Mouse (Mus musculus) embryo, embryonic 10 days (tissue): ENCODE data around the gene Wbp4.
"Not testable (repeated sequence)": the region's sequence is repeated elsewhere in the genome, so short reads cannot be mapped to it uniquely, and the experiment has no call there.

Source experiments
- DNase-seq: peaks from one replicate; pipeline ENCODE4 v3.0.0-alpha.2; 2015; ENCODE audit warnings: low spot score

The Wbp4 gene

GRCm38 (mm10) chr14:79451681-79452590 lies 29.4 kb downstream of the Wbp4 start, which contains the start of gene Kbtbd6:
Gene Kbtbd6 (plus strand): TSS chr14:79451835.
- peak; percentile 96 for DNase-seq

DNA sequence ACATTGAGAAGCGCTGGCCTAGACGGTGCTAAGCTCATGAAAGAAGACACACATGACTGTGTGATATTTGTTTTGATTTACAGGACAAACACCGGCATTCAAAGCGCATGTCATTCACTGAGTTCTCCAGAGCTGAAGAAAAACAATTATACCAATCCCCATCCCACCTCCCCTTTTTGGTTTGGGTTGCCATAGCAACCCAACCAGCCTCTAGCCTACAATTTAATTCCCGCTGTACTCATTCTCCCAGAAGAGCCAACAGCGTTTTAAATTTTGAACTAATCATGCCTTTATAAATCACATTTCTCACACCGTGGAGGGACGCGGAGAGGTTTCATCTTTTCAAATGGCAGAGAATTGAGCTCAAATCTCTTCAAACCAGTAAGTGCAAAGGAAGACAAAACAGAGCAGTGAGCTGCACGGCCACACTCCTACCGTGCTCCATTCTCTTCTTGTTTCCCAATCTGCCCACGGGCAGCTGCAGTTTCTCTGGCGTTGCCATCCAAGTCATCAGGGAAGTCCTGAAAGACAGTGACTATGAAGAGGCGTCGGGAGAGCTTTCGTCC lies 36.2 kb downstream of the Wbp4 start:
- DNase-seq: peak; percentile 7

- DNase-seq: no peak
Observed at GRCm38 (mm10) chr14:79444601-79445000, 36.7 kb downstream of the Wbp4 start.

DNA sequence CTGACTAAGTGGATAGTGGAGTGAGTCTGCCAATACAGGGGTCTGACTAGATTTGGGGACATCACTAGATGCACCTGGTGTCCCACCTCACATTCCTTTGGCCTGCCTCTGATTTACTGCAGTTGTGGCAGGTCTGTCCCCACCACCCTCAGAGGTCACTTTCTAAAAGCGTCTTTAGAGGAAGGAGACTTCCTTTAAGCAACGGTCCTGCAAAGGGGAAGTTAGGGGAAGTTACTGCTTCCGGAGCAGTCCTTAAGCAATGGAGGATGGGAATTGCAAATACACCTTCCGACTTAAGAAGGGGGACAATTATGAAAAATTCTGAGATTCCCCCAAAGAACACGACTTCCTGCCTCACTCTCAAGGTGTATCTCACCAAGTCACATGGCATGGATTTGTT lies 39.9 kb downstream of the Wbp4 start:
- DNase-seq: no peak

- DNase-seq: no peak
Observed at GRCm38 (mm10) chr14:79440655-79441054, 40.7 kb downstream of the Wbp4 start.

DNA sequence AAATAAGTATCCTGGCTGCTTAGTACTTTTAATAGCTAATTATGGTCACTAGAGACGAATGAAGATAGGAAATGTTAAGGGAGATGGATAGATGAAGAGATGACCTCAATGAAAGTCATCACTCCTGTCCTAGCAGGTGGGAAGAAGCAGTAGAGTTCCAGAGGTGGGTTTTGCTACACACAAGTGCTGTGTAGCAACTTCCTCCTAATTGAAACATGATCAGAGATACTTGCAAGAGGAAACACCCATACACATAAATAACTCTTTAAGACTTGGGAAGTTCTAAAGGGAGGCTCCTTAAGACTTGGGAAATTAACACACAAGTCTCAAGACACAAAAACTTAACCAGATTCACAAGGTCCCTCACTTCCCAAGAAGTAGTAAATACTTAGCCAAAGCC lies 47.3 kb downstream of the Wbp4 start:
- no peak for DNase-seq

- not testable (repeated sequence) for DNase-seq
Observed at GRCm38 (mm10) chr14:79426730-79427365, 54.5 kb downstream of the Wbp4 start.

DNA sequence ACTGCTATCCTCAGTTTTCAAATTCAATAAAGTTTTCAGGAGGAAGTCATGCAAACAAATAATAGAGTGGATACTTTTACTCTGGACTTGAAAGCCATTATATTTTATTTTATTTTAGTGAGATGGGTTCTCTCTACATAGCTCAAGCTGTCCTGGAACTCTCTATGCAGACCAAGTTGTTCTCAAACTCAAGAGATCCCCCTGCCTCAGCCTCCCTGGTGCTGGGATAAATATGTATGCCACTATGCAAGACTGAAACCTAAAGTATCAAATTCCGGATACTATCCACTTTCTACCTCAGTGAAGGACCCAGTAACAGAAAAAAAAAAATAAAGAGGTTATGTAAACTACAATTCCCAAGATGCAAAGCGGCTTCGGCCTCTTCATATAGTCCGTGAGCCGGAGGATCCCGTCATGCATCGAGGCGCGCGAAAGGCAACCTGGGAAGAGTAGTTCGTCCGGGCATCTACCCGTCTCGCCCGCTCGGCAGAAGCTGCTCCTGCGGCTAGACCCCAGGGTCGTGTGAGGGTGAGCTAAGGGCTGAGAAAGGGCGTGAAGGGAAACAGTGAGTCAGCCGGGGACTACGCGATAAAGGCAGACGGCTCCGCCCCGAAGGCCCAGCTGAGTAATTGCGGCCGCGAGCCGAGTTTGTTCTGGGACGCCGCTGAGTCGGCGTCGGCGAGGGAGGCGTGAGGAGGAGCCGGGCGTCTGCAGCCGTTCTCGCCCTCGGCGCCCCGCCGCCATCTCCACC lies 55.2 kb downstream of the Wbp4 start, which contains the start of gene Kbtbd7:
Gene Kbtbd7, plus strand, starts transcription at position 533 of the 751 bp plus-strand sequence.
- peak; percentile 98 for DNase-seq

GRCm38 (mm10) chr14:79420083-79420685 lies 61.1 kb downstream of the Wbp4 start:
- peak; percentile 54 for DNase-seq

DNA sequence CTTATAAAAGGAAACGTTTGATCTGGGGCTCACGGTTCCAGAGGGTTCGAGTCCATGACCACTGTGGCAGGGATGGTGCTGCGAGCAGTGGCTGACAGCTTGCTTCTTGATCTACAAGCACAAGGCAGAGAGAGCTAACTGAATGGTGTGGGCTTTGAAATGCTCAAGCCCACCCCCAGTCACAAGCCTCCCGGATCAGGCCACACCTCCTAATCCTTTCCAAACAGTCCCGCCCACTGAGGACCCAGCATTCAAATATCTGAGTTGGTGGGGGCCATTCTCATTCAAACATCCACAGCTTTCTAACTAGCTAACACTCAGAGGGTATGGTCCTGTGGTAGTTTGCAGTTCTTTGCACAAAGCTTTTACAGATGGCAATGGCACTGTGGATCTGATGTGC lies 68.2 kb downstream of the Wbp4 start:
- DNase-seq: no peak

DNA sequence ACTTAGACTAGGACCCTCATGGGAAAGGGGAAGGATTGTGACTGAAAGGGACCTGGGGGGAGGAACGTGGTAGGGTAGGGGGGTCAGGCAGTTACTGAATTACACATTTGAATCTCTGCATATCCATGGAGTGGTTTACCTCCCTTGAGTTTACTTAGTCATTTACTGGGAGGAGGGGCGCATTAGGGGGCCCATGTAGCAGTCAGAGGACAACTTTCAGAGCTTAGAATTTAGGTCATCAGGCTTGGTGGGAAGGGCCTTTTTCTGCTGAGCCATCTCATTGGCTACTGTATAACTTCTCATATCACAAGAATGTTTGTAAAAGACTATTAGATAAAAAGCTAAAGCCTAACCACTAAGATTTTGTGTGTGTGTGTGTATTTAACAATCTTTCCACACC lies 70.7 kb downstream of the Wbp4 start:
- no peak for DNase-seq
